Mouse (Mus musculus) gastrocnemius, postnatal 25 days (tissue): ENCODE results near the gene Gfm2. TPM values are rescaled to one million over a fixed set of nuclear protein-coding genes. Genes with fewer than 3 reads are reported as not detected.
"Not testable (repeated sequence)": the region's sequence is repeated elsewhere in the genome, so short reads cannot be mapped to it uniquely, and the experiment has no call there.

Source experiments
- DNase-seq: peaks from one replicate; pipeline ENCODE4 v3.0.0; 2022
- long read RNA-seq, 2 experiments: library from polyadenylated mRNA; stranded (forward); transcript quantifications; one replicate each; pipeline ENCODE4 v2.0.0; 2021
- total RNA-seq, 2 experiments: library from RNA; stranded (reverse); gene quantifications; 1 replicate in 1 of 2; 2 replicates in 1 of 2; pipeline ENCODE4 v1.2.3; 2021

Gfm2 gene
- total RNA-seq, result 10 to 100 TPM; 42.7 to 48.2 TPM
- long read RNA-seq, experiment 1, transcript Gfm2-208 (21 exons, 3,157 nt), result major isoform, 9 of 27 reads
- long read RNA-seq, experiment 1, partial matches to known transcripts, result 0 of 27 reads
- long read RNA-seq, experiment 1, other reads (novel, unspliced or antisense), result 17 of 27 reads
- long read RNA-seq, experiment 2, transcript Gfm2-208 (21 exons, 3,157 nt), result major isoform, 26 of 59 reads
- long read RNA-seq, experiment 2, partial matches to known transcripts, result 5 of 59 reads
- long read RNA-seq, experiment 2, other reads (novel, unspliced or antisense), result 25 of 59 reads

GRCm38 (mm10) chr13:97137466-97138400 is at the start of gene Gfm2, which contains the start of gene Nsa2:
Gene Gfm2 (plus strand): TSS chr13:97137937.
Gene Nsa2 (minus strand): TSS chr13:97137937.
- peak; percentile 86 for DNase-seq

GRCm38 (mm10) chr13:97088183-97088582 is 49.6 kb upstream of the Gfm2 start:
- DNase-seq, result no peak

- no peak for DNase-seq
Observed at GRCm38 (mm10) chr13:97095726-97096125, 42.0 kb upstream of the Gfm2 start.

- DNase-seq, result no peak
Observed at GRCm38 (mm10) chr13:97099187-97099852, 38.4 kb upstream of the Gfm2 start, which contains the start of gene Gm6169. Gene Gm6169 (minus strand): TSS chr13:97099237.

DNA sequence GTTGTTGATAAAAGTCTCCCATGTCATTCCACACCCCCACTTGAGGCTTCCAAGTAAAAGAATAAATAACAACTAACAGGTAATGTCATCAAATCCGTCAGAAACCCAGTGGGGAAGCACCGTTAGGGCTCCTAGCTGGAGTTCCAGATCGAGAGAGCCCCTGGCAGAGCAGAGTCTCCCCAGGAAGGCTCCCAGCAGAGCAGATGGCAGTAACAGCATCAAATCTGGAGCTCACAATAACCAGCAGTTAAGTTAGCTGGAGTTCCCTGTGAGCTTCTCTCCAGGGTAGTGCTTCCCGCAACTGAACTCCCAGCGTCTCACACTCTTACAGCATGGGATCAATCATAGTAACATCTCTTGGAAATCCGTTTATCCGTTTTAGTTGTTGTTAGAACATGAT is 32.7 kb upstream of the Gfm2 start:
- no peak for DNase-seq

DNA sequence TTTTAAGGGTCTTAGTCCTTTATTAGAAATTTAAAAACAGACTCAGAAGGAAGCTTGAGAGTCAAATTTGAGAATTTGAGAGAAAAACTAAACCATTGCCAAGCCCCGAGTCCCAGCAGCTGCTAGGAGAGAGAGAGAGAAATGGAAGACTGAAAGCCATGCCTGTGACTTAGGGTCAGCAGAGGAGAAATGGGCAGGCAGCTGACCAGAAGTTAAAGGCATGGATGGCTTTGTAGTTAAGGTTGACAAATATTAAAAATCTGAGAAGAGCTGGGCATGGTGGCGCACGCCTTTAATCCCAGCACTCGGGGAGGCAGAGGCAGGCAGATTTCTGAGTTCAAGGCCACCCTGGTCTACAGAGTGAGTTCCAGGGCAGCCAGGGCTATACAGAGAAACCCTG is 30.0 kb upstream of the Gfm2 start:
- not testable (repeated sequence) for DNase-seq

DNA sequence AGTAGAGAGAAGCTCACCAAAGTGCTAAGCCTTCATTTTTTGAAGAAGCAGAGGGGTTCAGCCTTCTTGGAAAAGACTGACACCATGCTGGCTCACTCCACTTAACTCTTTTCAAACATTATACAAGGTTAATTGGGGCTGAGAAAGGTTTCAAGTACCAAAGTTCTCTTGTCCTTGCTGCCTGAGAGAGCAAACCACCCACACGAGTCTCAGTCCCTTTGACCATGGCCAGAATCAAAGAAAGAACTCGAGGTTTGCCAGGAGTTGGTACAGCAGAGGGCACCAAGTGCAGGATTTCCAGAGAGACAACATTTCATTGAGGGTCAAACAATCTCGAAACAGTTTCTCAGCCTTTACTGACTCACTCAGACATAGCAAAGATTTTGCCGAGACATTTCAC is 28.7 kb upstream of the Gfm2 start:
- no peak for DNase-seq

GRCm38 (mm10) chr13:97121341-97121740 is 16.4 kb upstream of the Gfm2 start:
- no peak for DNase-seq

- DNase-seq, result not testable (repeated sequence)
Observed at GRCm38 (mm10) chr13:97129654-97130053, 8.1 kb upstream of the Gfm2 start.

- DNase-seq, result not testable (repeated sequence)
Observed at GRCm38 (mm10) chr13:97130413-97130812, 7.3 kb upstream of the Gfm2 start.

DNA sequence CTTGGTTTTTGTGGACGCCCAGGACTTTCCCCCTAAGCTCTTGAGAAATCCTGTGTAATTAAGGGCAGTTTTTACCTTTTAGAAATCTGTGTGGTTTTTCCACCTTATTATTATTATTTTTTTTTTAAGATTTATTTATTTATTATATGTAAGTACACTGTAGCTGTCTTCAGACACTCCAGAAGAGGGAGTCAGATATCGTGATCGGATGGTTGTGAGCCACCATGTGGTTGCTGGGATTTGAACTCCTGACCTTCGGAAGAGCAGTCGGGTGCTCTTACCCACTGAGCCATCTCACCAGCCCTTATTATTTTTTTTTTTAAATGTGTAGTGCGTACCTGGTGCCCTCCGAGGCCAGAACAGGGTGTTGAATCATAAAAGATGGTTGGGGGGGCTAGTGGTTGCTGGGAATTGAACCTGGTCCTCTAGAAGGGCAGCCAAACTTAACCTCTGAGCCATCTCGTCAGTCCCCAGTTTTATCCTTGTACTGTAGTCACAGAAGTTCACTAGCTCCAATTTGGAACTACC is 731 bp downstream of the Gfm2 start:
- DNase-seq, result not testable (repeated sequence)

- no peak for DNase-seq
Observed at GRCm38 (mm10) chr13:97142321-97142720, 4.6 kb downstream of the Gfm2 start.

- DNase-seq, result no peak
Observed at GRCm38 (mm10) chr13:97145834-97146233, 8.1 kb downstream of the Gfm2 start.

DNA sequence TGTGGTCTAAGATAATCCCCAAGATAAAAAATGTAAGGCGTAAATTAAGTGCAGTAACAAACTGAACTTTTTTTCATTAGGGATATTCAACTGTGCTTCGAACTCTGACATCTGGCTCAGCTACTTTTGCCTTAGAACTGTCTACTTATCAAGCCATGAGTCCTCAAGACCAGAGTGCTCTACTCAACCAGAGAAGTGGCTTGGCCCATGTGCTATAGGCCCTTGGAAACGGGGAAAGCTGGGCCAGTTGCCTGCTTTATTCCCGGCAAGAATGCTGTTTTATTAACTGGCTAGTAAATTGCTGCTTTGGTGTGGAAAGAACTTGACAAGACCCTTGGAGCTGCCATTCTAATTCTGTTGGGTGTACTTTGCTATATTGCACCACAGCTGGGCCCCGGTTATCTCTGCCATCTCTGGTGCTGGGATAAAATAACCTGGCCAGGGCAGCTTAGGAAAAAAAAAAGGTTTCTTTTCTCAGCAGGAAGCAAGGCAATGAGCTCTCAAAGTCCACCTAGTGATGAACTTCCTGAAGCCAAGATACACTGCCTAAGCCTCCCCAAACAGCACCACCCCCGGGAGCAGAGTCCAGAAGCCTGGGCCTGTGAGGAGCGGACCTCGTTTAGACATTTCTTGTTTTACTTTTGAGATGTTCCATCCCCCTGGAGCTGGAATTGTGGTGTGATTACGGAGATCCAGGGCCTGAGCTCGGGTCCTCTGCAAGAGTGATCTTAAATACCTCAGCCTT is 38.0 kb downstream of the Gfm2 start:
- DNase-seq, result no peak

GRCm38 (mm10) chr13:97176731-97177130 is 39.0 kb downstream of the Gfm2 start:
- DNase-seq, result no peak

GRCm38 (mm10) chr13:97178943-97179342 is 41.2 kb downstream of the Gfm2 start:
- DNase-seq, result no peak

DNA sequence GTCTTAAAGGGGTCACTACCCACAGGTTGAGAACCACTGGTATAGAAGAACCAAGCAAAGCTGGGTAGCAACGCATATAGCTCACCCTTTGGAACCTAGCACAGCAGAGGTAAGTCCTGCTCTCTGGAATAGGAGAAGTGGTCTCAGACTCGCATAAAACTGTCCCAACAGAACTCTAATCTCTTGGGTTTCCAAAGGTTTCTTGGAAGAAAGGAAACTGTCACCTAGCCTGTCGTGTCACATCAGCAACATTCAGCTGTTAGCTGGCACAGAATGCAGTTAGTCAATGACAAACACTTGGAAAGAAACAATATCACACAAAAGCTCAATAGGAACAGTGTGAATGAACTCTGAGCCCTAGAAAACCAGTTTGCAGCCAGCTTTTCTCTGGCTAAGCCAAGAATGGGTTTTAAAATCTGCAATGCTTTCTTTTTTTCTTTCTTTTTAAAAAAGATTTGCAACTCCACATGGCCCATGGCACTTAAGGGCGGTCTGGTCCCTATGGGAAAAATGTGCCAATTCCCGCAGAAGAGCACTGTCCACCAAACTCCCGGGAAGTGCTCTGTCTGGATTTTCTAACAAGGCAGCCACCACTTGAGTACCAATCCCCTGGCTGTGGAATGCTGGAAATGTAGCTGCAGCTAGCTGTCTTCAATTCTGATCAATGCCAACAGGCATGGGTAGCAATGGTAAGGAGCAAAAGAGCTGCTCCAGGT is 42.5 kb downstream of the Gfm2 start:
- DNase-seq, result no peak

GRCm38 (mm10) chr13:97182821-97183220 is 45.1 kb downstream of the Gfm2 start:
- DNase-seq, result no peak

GRCm38 (mm10) chr13:97184168-97184567 is 46.4 kb downstream of the Gfm2 start:
- no peak for DNase-seq

- no peak for DNase-seq
Observed at GRCm38 (mm10) chr13:97184656-97185055, 46.9 kb downstream of the Gfm2 start.

DNA sequence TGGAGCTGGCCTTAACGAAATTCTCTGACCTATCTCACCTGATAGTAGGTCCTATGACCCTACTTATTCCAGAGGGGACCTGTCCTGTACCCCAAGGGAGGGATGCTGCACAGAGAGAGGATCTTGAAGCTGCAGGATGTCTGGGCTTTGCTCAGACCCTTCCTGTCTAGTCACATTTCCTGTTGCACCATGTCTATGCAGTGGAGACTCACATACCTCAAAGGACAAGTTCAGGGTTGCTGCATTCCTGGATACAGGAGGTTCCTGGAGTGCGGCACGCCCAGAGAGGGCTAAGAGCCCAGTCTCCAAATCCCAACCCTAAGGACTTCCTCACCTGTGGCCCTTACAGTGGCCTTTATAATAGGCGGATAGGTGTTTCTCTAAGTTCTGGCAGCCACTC is 48.6 kb downstream of the Gfm2 start:
- no peak for DNase-seq
